Mouse (Mus musculus) bone marrow, adult 2 months (tissue): Measurements from ENCODE around the gene Gm28729. TPM values are rescaled to one million over a fixed set of nuclear protein-coding genes. Genes with fewer than 3 reads are reported as not detected.

Source experiments
- H3K27ac ChIP-seq: fragments of 200-500 bp; 2 replicates; pipeline ENCODE4 v1.5.1; 2012; ENCODE audit warnings: low read depth, mild to moderate bottlenecking, control low read depth, inconsistent platforms, low read length; ENCODE audit not compliant: control insufficient read depth, poor library complexity, insufficient read depth
- H3K4me1 ChIP-seq: fragments of 200-500 bp; 2 replicates; pipeline ENCODE4 v1.6.1; 2011; ENCODE audit warnings: low read length; ENCODE audit not compliant: control insufficient read depth, insufficient read depth
- H3K4me3 ChIP-seq: fragments of 200-500 bp; replicated peaks from 2 replicates; pipeline ENCODE3; 2011; ENCODE audit warnings: mild to moderate bottlenecking, low read depth, low read length, control low read depth; ENCODE audit not compliant: control insufficient read depth
- CTCF ChIP-seq: fragments of 200-500 bp; IDR thresholded peaks from 2 replicates; pipeline ENCODE4 v1.5.1; 2011; ENCODE audit warnings: low read length, control low read depth; ENCODE audit not compliant: control insufficient read depth, insufficient read depth
- POLR2A ChIP-seq: fragments of 200-500 bp; IDR thresholded peaks from 2 replicates; pipeline ENCODE4 v1.6.1; 2011; ENCODE audit warnings: low read depth, mild to moderate bottlenecking, control low read depth, low read length, borderline replicate concordance; ENCODE audit not compliant: control insufficient read depth
- WGBS: fragments of 180-500 bp; shearing (Covaris S2); methylation state at CpG from one replicate; pipeline ENCODE4 v1.1.7; 2018; 5-methylcytosine and 5-hydroxymethylcytosine counted together
- polyA plus RNA-seq: library from polyadenylated mRNA; stranded (reverse); fragments of >200 nt; gene quantifications from 2 replicates; pipeline ENCODE4 v1.2.4, GENCODE M21; 2011; ENCODE audit warnings: low replicate concordance; ENCODE audit not compliant: missing spikeins, insufficient read depth, insufficient read length

Gm28729 gene
- polyA plus RNA-seq, 1 experiment: not detected

DNA sequence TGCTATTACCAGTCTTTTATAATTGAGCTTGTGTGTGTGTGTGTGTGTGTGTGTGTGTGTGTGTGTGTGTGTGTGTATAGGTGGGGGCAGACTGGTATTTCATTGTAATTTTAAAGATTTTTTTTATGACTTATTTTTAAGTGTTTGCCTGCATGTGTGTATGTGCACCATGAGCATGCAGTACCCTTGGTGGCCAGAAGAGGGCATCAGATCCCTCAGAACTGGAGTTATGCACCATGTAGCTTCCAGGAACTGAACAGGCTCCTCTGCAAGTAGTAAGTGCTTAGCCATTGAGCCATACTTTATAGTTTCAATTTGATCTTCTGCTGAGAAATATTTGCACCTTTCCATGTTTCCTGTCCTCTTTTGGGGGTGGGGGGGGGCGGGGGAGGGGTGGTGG, 63.5 kb downstream of the Gm28729 start:
- WGBS: 40% methylated on average over 1 of the region's 1 CpGs
- H3K4me3 ChIP-seq: no peak overlapping the region
- H3K4me1 ChIP-seq: no peaks in the 10 kb centered on the region
- H3K27ac ChIP-seq: no peak overlapping the region
- TF ChIP-seq POLR2A: no peak
- peak; percentile 23; the same call in 1 of the 2 replicates for TF ChIP-seq CTCF

DNA sequence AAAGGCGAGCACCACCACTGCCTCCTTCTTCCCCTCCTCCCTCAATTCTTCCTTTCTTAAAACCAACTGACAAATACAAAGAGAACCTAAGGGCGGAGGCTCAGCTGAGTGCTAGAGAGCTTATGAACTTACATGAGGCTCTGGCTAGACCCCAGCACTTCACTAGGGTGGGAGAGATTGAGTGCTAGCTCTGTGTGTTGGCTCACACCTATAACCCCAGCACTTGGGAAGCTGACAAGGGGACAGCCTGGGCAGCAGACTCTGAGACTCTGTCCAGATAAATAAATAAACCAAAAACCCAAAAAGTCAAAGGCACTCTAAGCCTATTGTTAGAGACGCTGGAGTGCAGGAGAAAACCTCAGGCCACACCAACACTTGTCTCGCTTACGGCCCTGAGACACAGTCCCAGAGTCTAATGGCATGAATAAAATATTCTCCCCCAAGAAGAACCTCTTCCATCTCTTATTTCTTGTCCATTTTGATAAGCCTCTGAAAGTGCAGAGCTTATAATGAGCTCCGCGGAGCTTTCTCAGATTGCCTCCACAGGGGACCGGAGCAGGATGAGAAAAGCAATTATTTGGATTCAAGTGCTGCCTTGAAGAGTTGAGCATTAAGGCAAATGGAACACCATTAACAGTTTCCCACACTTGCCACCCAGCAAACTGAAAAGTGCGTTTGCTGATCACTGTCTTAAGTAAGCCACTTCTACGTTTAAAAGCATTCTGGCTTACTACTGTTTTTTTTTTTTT, 64.8 kb downstream of the Gm28729 start:
- WGBS: 90% methylated on average over 10 of the region's 10 CpGs
- H3K4me3 ChIP-seq: no peak overlapping the region
- no peaks in the 10 kb centered on the region for H3K4me1 ChIP-seq
- TF ChIP-seq CTCF (no peak), POLR2A (no peak)
- no peak overlapping the region for H3K27ac ChIP-seq

DNA sequence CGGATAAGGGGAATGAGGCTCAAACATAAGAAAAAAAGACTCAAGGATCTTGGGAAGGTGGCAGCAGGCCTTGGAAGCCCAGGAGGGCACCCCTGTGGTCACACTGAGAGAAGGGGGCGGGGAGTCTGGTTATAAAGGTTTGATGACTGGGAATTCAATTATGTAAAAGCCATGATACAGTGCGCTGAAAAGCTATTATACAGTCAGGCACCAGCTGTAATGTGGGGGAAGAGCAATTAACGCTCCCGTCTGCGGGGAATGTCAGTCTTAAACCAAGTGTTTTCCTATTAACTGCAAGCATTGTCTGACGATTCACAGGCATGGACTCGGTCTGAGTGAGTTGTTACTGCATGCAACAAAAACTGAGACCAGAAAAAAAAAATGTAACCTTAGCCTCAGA, 69.4 kb downstream of the Gm28729 start:
- no peaks in the 10 kb centered on the region for H3K4me1 ChIP-seq
- TF ChIP-seq POLR2A: no peak
- no peak for TF ChIP-seq CTCF
- WGBS: 88% methylated on average over 8 of the region's 8 CpGs

DNA sequence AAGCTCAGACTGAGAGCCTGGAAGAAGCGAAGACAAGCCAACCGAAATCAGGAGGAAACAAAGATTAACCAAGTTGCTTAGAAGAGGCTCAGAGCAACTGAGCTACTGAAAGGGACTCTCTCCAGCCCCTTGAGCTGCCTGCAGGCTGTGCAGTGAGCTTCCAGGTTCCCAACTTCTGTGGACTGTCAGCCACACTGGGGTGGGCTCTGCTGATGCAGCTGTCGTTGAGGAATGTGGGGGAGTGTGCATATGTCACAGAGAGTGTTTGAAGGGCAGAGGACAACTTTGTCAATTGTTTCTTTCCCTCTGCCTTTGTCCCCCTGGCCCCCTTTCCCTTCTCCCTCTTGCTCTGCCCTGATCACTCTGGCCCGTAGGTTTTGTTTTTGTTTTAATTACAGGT, 72.1 kb downstream of the Gm28729 start:
- H3K4me1 ChIP-seq: no peaks in the 10 kb centered on the region
- TF ChIP-seq CTCF (no peak), POLR2A (no peak)
- 87% methylated on average over 4 of the region's 4 CpGs for WGBS
- H3K27ac ChIP-seq: no peak overlapping the region
- no peak overlapping the region for H3K4me3 ChIP-seq

More for the DNA sequence above, 69.4 kb downstream of the Gm28729 start:
- H3K4me3 ChIP-seq: no peak overlapping the region
- no peak overlapping the region for H3K27ac ChIP-seq

DNA sequence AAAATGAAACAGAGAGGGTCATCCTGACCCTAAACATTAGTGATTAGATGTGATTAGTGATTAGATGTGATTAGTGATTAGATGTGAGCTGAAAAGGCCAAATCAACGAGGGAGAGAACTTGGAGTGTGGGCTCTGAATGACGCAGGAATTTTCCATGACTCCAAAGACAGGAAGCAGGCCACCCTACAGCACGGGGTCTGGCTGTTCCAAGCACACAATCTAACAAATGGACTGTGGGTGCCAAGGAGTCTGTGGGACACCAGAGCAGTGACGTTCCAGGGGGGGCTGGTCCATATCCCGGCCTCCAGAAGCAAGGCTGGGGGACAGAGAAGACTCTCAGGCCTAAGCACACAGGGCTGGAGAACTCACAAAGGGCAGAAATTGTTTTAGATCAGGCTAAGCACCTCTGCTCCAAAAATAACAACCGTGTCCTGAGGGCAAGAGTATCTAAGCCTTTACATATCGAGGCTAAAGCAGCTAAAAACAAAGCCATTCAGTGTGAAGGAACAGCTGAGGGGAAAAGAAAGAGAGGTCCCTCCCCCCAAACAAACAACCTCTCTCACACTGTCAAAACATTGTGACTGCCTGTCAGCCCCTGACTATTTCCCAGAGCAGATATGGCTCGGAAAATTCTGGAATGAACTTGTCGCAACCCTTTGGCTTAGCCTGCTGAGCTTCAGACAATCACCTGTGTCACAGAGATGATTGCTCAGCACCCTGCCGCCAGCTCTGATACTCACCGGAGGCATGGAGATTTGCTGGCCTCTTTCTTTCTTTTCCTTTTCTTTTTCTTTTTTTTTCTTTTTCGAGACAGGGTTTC, 74.0 kb downstream of the Gm28729 start:
- 74% methylated on average over 12 of the region's 12 CpGs for WGBS
- Histone ChIP-seq H3K4me3 (no peak overlapping the region), H3K27ac (no peak overlapping the region), H3K4me1 (no peaks in the 10 kb centered on the region)
- no peak for TF ChIP-seq CTCF
- no peak for TF ChIP-seq POLR2A

DNA sequence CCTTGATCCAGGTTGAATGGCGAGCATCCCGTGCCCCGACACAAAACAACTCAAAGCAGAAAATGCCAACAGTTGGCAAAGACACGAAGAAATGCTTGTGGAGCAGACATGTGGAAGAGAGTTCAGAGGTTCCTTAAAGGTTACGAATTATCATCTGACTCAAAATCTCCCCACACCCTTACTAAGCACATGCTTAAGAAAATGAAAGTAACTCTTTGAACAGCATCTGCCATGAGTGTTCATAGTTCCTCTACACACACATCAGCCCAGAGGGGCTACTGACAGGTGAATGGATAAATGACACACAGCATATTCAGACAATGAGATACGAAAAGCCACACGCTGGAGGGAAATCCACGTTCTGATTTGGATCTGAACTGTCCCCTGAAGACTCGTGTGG, 75.5 kb downstream of the Gm28729 start:
- TF ChIP-seq CTCF (no peak), POLR2A (no peak)
- 72% methylated on average over 9 of the region's 9 CpGs for WGBS
- Histone ChIP-seq H3K27ac (no peak overlapping the region), H3K4me1 (no peaks in the 10 kb centered on the region), H3K4me3 (no peak overlapping the region)

DNA sequence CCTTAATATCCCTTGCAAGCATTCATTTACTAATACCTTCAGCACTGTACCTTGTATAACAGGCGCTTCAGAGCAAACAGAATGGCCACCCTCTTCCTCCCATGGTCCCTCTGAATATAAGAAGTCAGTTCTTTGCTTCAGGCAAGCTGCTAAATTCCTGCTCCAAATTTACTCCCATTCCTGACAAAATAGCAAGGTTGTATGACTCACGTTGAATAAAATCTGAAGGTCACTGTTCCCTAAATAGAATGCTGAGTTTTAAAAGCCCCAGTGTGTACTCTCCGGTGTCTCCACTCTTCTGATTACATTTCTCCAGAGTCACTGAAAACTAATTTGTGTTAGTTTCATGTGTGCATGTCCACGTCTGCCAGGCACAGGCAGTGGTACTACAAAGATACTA, 79.7 kb downstream of the Gm28729 start:
- H3K4me1 ChIP-seq: no peaks in the 10 kb centered on the region
- WGBS: 76% methylated on average over 4 of the region's 4 CpGs
- H3K27ac ChIP-seq: no peak overlapping the region
- H3K4me3 ChIP-seq: no peak overlapping the region
- TF ChIP-seq CTCF (no peak), POLR2A (no peak)

DNA sequence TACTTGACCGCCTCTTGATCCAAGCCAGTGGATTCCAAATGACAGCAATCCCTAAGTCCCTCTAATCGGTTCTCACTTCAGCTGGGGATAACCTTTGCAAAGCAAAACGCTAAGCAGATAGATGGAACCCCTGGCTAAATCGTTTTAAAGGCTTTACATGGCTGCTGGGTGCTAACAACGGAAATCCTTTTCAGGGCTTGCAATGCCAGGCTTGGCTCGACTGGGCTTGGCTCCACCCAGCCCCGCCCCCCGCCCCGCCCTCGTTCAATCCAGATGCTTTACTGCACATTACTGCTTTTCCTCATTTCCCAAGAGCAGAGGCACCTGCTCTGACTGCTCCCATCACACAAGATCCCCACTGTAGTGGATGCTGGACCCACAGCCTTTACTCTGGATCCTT, 83.0 kb downstream of the Gm28729 start:
- 43% methylated on average over 10 of the region's 10 CpGs for WGBS
- H3K4me3 ChIP-seq: no peak overlapping the region
- no peaks in the 10 kb centered on the region; the same call in 1 of the 2 replicates for H3K4me1 ChIP-seq
- H3K27ac ChIP-seq: no peak overlapping the region
- TF ChIP-seq POLR2A: no peak
- TF ChIP-seq CTCF: no peak
